Mouse (Mus musculus): ENCODE data around the gene Lhpp.
"Not testable (repeated sequence)": the region's sequence is repeated elsewhere in the genome, so short reads cannot be mapped to it uniquely, and the experiment has no call there.

The Lhpp gene

DNA sequence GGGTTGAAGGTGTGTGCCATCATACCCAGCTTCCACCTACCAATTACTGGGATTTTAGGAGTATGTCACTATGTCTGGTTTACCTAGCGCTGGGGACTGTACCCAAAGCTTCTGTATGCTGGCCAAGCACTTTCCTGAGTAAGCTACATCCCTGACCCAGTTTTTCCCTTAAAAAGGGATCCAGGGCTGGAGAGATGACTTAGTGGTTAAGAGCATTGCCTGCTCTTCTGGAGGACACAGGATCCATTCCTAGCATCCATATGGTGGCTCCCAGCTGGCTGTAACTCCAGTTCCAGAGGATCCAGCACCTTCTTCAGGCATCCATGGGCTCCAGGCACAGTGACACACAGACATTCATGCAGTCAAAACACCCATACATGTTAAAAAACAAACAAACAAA lies 36.1 kb downstream of the Lhpp start:
- DNase-seq (ENCODE audit: low spot score in 2 of 2), result no peak

DNA sequence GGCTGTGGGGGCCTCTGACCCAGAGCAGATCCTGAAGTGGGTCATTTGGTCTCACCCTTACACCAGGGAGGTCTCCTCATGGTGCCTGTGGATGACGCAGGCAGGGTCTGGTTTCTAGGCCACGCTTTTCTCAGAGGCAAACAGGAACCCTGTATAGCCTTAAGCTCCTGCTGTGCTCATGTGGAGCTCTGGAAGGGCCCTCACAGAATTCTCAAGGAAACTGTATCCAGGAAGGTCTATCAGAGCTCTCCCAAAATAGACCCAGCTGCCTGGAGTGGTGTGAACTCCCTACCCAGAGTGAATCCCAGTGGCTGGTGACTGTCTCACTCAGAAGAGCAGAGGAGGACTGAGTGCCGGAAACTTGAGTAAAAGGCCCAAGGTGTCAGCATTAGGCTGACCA lies 44.0 kb downstream of the Lhpp start:
- DNase-seq (ENCODE audit: low spot score in 2 of 2), result no peak

- DNase-seq (ENCODE audit: low spot score in 2 of 2), result peak; percentile 63 to 87
Observed at GRCm38 (mm10) chr7:132656075-132656474, 45.6 kb downstream of the Lhpp start.

DNA sequence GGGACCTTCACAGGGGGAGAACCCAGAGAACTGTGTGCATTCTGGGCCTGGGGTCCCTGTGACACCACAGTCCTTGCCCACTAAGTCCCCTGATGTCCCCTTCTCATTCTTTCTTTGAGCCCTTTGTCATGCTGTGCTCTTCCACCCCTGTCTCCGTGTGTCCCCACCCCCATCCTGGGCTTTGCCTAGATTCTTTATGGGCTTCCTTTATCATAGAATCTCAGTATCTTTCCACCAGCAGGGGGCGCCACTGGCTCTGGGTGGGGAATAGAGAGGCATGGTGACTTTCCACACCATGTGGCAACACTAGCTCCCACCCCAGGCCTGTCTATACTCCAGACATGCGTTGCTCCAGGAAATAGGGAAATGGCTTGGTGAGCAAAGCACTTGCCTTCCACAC lies 46.1 kb downstream of the Lhpp start:
- peak; percentile 75 to 81 for DNase-seq (ENCODE audit: low spot score in 2 of 2)

GRCm38 (mm10) chr7:132657371-132658057 lies 47.1 kb downstream of the Lhpp start:
- no peak for DNase-seq (ENCODE audit: low spot score in 2 of 2)

DNA sequence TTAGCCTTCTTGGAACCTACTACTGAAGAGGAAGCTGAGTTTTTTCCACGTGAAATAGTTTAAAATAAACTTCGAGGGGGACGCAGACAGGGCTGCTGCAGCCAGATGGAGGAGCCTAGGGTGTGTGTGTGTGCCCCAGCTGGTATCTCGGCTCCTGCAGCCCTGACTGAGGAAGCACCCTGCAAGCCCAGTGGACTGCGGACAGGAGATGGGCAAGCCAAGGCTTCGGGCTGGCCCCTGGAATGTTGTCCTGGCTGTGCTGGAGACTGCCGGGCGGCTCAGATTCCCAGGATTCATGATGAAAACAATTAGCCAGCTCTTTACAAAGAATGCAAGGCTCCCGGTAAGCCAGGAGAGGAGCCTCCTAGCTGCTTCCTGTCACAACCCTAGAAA lies 47.6 kb downstream of the Lhpp start:
- DNase-seq (ENCODE audit: low spot score in 2 of 2), result no peak

- peak in 1 of 2 experiments; percentile 32 for DNase-seq (ENCODE audit: low spot score in 2 of 2)
Observed at GRCm38 (mm10) chr7:132658688-132659087, 48.2 kb downstream of the Lhpp start.

DNA sequence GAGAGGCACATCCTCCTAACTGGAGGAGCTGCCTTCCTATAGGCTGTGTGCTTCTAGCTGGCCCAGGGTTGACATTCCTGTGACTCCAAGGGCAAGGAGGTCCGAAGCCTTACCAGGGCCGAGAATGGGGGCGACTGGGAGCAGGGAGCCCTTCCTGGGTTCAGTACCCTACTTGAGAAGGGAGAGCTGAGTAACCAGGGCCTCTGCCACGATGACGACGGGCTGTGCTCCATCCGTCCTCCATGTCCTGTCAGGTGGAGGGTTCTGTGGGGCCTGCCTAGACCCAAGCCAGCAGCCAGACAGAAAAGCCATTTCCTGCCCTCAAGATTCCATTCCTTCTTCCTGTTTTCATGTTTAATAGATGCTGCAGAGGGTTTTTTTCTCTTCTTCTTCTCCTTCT lies 49.2 kb downstream of the Lhpp start:
- DNase-seq (ENCODE audit: low spot score in 2 of 2), result no peak

- DNase-seq (ENCODE audit: low spot score in 2 of 2), result not testable (repeated sequence)
Observed at GRCm38 (mm10) chr7:132662831-132663230, 52.4 kb downstream of the Lhpp start.

GRCm38 (mm10) chr7:132664815-132665214 lies 54.4 kb downstream of the Lhpp start:
- no peak for DNase-seq (ENCODE audit: low spot score in 2 of 2)

- DNase-seq (ENCODE audit: low spot score in 2 of 2), result no peak
Observed at GRCm38 (mm10) chr7:132665664-132666382, 55.4 kb downstream of the Lhpp start.

DNA sequence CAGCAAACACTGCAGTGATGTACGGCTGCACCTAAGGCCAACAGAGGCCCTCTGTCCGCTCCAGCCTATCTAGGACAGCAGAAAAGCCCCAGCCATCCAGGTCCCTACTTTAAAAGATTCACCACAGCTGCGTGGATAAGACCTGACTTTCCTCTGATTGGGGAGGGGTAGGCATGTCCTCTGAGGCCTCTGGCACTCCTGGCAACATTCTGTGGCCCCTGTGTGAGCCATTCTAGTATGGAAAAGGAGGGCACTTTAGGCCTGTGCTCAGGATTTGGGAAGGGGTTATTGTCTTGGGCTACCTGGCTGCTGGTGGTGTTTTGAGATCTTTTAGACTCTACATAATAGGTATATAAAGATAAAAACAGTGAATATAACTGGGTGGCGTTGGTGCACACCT lies 56.1 kb downstream of the Lhpp start:
- DNase-seq (ENCODE audit: low spot score in 2 of 2), result no peak

DNA sequence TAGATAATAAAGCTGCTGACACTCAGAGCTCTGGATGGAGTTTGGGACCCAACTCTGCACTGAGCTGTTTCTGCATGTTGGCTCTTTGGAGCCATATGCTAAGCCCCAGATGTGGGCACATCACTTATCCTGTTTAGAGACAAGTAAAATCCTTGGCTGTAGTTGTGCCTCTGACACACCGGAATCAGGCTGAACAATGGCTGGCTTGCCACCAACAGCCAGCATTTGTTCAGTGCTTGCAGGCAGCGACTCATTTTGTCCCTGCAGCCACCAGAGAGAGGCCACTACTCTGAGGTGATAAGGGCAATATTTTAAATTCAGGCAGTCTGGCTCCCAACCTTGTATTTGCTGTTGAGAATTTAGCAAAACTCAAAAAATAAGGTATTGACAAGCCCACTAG lies 58.2 kb downstream of the Lhpp start:
- no peak for DNase-seq (ENCODE audit: low spot score in 2 of 2)

GRCm38 (mm10) chr7:132669999-132670862 lies 59.8 kb downstream of the Lhpp start:
- no peak for DNase-seq (ENCODE audit: low spot score in 2 of 2)

DNA sequence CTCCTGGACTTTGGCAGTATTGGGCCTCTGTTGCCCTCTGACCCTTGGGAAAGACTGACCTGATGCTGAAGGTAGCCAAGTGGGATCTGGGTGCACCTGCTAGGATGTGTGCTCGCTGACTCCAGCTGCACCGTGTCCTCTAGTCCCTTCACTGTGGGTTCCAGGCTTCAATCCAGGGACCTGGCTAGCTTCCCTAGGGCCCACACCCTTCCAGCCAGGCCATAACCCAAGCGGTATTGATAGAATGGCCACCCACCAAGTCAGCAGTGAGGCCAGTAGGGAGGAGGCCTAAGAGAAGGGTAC lies 60.4 kb downstream of the Lhpp start:
- DNase-seq (ENCODE audit: low spot score in 2 of 2), result no peak

- no peak for DNase-seq (ENCODE audit: low spot score in 2 of 2)
Observed at GRCm38 (mm10) chr7:132672481-132672959, 62.1 kb downstream of the Lhpp start.

DNA sequence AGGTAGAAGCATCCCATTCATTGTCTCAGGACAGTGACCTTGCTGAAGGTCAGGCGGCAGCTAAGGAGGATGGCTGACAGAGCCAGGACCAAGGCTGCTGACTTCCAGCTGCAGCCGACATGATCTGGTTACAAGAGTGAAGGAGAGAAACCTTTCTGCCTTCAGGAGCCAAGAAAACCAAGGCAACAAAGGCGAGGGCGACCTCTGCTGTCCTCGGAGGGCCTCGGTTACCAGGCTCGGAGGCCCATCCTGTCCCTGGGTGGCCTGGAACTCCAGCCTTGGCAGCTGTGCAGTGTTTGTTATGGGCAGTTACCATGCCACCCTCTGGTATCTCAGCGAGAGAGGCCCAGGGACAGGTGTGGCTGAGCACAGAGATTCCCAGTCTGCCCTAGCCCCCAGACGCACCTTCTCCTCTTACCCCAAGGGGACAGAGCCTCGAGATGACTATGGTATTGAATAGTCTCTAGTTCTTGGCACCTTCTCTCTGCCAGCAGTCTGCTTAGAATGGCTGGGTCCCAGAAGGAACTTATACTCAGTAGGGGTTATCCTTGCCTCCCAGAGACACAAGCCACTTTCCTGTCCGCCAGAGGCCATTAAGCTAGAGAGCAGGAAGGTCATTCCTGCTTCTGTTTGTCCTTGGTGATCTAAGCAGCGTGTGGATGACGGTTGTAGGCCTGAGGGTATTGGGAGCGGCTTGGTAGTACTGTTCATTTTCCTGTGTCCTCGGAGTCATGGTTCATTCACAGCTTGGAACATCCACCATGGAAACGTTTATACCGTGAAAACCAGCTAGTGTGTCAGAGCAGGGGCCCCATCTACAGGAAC lies 63.7 kb downstream of the Lhpp start:
- no peak for DNase-seq (ENCODE audit: low spot score in 2 of 2)

DNA sequence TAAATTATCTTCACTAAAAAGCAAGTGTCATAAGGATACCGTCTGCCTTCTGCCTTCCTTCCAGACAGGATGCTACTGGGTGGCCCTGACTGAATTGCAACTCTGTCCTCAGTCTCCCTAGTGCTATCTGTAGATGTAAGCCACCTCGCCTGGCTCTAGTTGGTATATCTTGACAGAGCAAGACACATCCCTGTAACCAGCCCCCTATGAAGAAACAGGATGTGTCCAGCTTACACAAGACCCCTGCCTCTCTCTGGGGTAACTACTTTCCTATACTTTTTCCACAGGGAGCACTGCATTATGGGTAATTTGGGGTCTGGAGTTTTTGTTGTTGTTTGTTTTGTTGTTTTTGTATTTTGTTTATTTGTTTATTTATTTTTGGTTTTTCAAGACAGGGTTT lies 65.5 kb downstream of the Lhpp start:
- no peak for DNase-seq (ENCODE audit: low spot score in 2 of 2)

- DNase-seq (ENCODE audit: low spot score in 2 of 2), result no peak
Observed at GRCm38 (mm10) chr7:132679117-132679516, 68.7 kb downstream of the Lhpp start.

GRCm38 (mm10) chr7:132679549-132679948 lies 69.1 kb downstream of the Lhpp start:
- no peak for DNase-seq (ENCODE audit: low spot score in 2 of 2)

DNA sequence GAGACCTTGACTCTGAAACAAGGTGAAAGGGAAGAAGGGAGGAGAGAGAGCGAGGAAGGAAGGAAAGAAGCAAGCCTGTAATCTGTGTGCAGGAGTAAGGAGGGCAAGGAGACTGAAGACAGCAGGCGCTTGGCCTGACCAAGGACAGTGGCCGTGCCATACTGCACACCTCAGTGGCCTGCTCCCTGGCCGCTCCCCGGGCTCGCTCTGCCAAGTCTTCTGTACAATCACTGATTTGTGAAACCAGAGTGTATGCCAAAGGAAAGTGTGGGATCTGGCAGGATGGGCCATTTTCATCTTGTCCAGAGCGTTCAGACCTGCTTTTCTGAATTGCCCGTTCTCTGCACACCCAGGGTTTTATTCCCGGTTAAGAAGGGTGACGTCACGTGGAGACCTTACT lies 70.9 kb downstream of the Lhpp start:
- no peak for DNase-seq (ENCODE audit: low spot score in 2 of 2)

DNA sequence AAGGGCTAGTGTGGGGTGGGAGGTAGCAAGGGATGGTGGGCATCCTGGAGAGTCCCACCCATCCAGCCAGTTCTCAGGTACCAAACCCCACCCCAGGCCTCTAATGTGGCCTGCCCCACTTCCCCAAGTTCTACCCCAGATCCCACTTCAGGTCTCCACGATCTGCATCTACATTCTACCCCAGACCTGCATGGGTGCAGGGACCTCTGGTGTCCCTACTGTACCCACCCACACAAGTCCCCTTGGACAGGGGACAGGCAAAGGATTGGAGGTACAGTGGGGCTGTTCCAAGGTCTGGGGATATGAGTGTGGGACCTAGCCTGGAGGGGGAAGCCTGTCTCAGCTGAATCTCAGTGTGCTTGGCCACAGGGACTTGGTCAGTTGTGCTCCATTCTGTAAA lies 71.4 kb downstream of the Lhpp start:
- no peak for DNase-seq (ENCODE audit: low spot score in 2 of 2)

Measured in frontal cortex, postnatal 10 days (tissue).